In genomic region chr4:82874791-82875190, GRCm38 (mm10) we compare ENCODE assay signal across 22 mouse cellular contexts. TPM values are rescaled to one million over a fixed set of nuclear protein-coding genes. Genes with fewer than 3 reads are reported as not detected.
"Had no signal": no experiment of that assay in that cellular context is flagged by ENCODE, and none has a peak within 500 bp of the region (broad histone marks: within the 10 kb centered on the region; RNA-seq: fewer than 3 reads in every experiment).

No protein-coding gene starts in this region.

- H3K4me2 ChIP-seq: liver, embryonic 13.5 days; lung, embryonic 14.5 days; midbrain, embryonic 12.5 days; neural tube, embryonic 13.5 days; stomach, embryonic 15.5 days had no signal

- DNase-seq: layer of hippocampus, postnatal 36 days; liver, embryonic 13.5 days; lung, embryonic 14.5 days; lung, postnatal 10 days; retina, postnatal 1 day; right cerebral cortex, postnatal 25 days; spleen, adult 18-20 months; thymus, postnatal 25 days had no signal

- H3K9ac ChIP-seq: liver, embryonic 13.5 days; lung, embryonic 14.5 days; midbrain, embryonic 12.5 days; neural tube, embryonic 13.5 days; stomach, embryonic 15.5 days had no signal

- H3K27ac ChIP-seq: kidney, postnatal 0 days; left cerebral cortex, adult 2 months; liver, embryonic 13.5 days; midbrain, embryonic 12.5 days; neural tube, embryonic 13.5 days; stomach, embryonic 15.5 days had no signal

- ATAC-seq: intestine, postnatal 0 days; midbrain, embryonic 16.5 days had no signal

- H3K27me3 ChIP-seq: liver, embryonic 13.5 days; midbrain, embryonic 12.5 days; neural tube, embryonic 13.5 days; stomach, embryonic 15.5 days had no signal

- H3K4me1 ChIP-seq: stomach, embryonic 15.5 days had no signal

- H3K36me3 ChIP-seq: liver, embryonic 13.5 days; midbrain, embryonic 12.5 days; neural tube, embryonic 13.5 days; stomach, embryonic 15.5 days had no signal

- H3K9me3 ChIP-seq: liver, embryonic 13.5 days; midbrain, embryonic 12.5 days; neural tube, embryonic 13.5 days; stomach, embryonic 15.5 days had no signal

- H3K4me3 ChIP-seq: left cerebral cortex, adult 2 months; liver, embryonic 13.5 days; midbrain, embryonic 12.5 days; myocyte; neural tube, embryonic 13.5 days; stomach, embryonic 15.5 days had no signal

RNA-seq across cellular contexts. Expression of gene Cer1, which starts 10.2 kb away (rescaled TPM):
- total RNA-seq: layer of hippocampus, postnatal 36 days; megakaryocyte progenitor cell, adult 5-6 weeks; megakaryocyte-erythroid progenitor cell, adult 5-6 weeks; monocyte, adult 5-6 weeks; neutrophil, adult 5-6 weeks had no signal
- polyA plus RNA-seq: intestine, postnatal 0 days; kidney, postnatal 0 days; liver, embryonic 13.5 days; liver, embryonic 16.5 days; midbrain, embryonic 12.5 days; midbrain, embryonic 16.5 days; myocyte; thymus, postnatal 0 days had no signal
